14 mouse cellular contexts compared by ENCODE assay signal in genomic region chr14:31194441-31194840, GRCm38 (mm10). TPM values are rescaled to one million over a fixed set of nuclear protein-coding genes. Genes with fewer than 3 reads are reported as not detected.
DNase-seq lines count a peak whose midpoint lies in the region; ATAC-seq and TF ChIP-seq lines count a peak whose summit lies in the region.
"Had no signal": no experiment of that assay in that cellular context is flagged by ENCODE, and none has a peak within 500 bp of the region (broad histone marks: within the 10 kb centered on the region; RNA-seq: fewer than 3 reads in every experiment).

No protein-coding gene starts in this region.

- no peaks in the 10 kb centered on the region for H3K9me3 ChIP-seq in hindbrain, embryonic 14.5 days (ENCODE audit: control insufficient read depth, low read length)
- H3K9me3 ChIP-seq: embryonic facial prominence, embryonic 13.5 days; hindbrain, embryonic 10.5 days; limb, embryonic 10.5 days; liver, embryonic 12.5 days; midbrain, embryonic 13.5 days had no signal

- DNase-seq in heart, adult 2 months, result no peak
- no peak for DNase-seq in heart, postnatal 36 days
- DNase-seq in layer of hippocampus, adult 2 months (ENCODE audit: low spot score in 2 of 2), result no peak
- DNase-seq in layer of hippocampus, adult 8-10 months (ENCODE audit: low spot score in 2 of 2), result no peak
- DNase-seq in CD4-positive helper T cell, adult 2 months (ENCODE audit: low read depth, low spot score), result peak; percentile 58
- no peak for DNase-seq in hindbrain, embryonic 14.5 days (ENCODE audit: low spot score)
- DNase-seq in adrenal gland, adult 2 months, result no peak
- DNase-seq: right cerebral cortex, postnatal 4 days had no signal

- TF ChIP-seq POLR2A in heart, adult 2 months (IDR thresholded peaks at IDR 0.05; ENCODE audit: insufficient read depth, low read depth, low read length), result no peak

- TF ChIP-seq CTCF in heart, adult 2 months (IDR thresholded peaks at IDR 0.05), result no peak
- no peak for TF ChIP-seq CTCF in layer of hippocampus, adult 2 months (conservative IDR thresholded peaks at IDR 0.05)

- no peak overlapping the region for H3K4me2 ChIP-seq in hindbrain, embryonic 14.5 days (replicated peaks)
- H3K4me2 ChIP-seq: embryonic facial prominence, embryonic 13.5 days; liver, embryonic 12.5 days; midbrain, embryonic 13.5 days had no signal

- no peak overlapping the region for H3K9ac ChIP-seq in heart, adult 2 months (ENCODE audit: low read depth, low read length)
- no peak overlapping the region for H3K9ac ChIP-seq in hindbrain, embryonic 14.5 days
- H3K9ac ChIP-seq: embryonic facial prominence, embryonic 13.5 days; liver, embryonic 12.5 days; midbrain, embryonic 13.5 days had no signal

- peak overlapping the region; percentile 76 for H3K27ac ChIP-seq in heart, adult 2 months
- peak overlapping the region; percentile 84 for H3K27ac ChIP-seq in layer of hippocampus, adult 2 months
- H3K27ac ChIP-seq in hindbrain, embryonic 14.5 days, result no peak overlapping the region
- H3K27ac ChIP-seq: embryonic facial prominence, embryonic 13.5 days; hindbrain, embryonic 10.5 days; limb, embryonic 10.5 days; midbrain, embryonic 13.5 days had no signal

- WGBS in heart, adult 2 months, result 48% methylated on average over 2 of the region's 2 CpGs
- WGBS in hindbrain, embryonic 14.5 days, result 87% methylated on average over 2 of the region's 2 CpGs

- intact Hi-C loops in heart, adult 2 months (cut with DNase I), result loop anchor here (2.0 kb wide), 2 partner anchors 26 to 66 kb away; partner anchors contain the start of genes Smim4 and Stab1
- intact Hi-C loops in heart, postnatal 36 days (cut with DNase I), result loop anchor here (2.0 kb wide), 1 partner anchor 64 kb away; the partner anchor contains the start of gene Nt5dc2

- H3K36me3 ChIP-seq in heart, adult 2 months (ENCODE audit: control insufficient read depth, insufficient read depth, low read length), result peaks cover 24% of the 10 kb centered on the region
- H3K36me3 ChIP-seq in hindbrain, embryonic 14.5 days (replicated peaks; ENCODE audit: control insufficient read depth, insufficient read depth), result peaks cover 92% of the 10 kb centered on the region

- H3K4me1 ChIP-seq in heart, adult 2 months (ENCODE audit: control insufficient read depth, insufficient read depth, low read length), result peaks cover 21% of the 10 kb centered on the region
- H3K4me1 ChIP-seq in hindbrain, embryonic 14.5 days (replicated peaks; ENCODE audit: control insufficient read depth, insufficient read depth, low read length), result no peaks in the 10 kb centered on the region; the same call in 1 of the 2 replicates
- H3K4me1 ChIP-seq: hindbrain, embryonic 10.5 days; limb, embryonic 10.5 days had no signal

- ATAC-seq in inflammation-experienced regulatory T-cells, adult 6 months, result peak; percentile 50
- ATAC-seq in hindbrain, embryonic 14.5 days (ENCODE audit: low FRiP score), result no peak
- ATAC-seq: liver, embryonic 12.5 days; midbrain, embryonic 13.5 days had no signal

- H3K79me2 ChIP-seq in heart, adult 2 months (replicated peaks; ENCODE audit: control insufficient read depth, insufficient read depth, low read length), result peaks cover 2% of the 10 kb centered on the region

- TF ChIP-seq EP300 in heart, adult 2 months (IDR thresholded peaks at IDR 0.05; ENCODE audit: insufficient read depth, low read depth, low read length), result no peak

- H3K4me3 ChIP-seq in heart, adult 2 months, result peak overlapping the region; percentile 11; the same call in 1 of the 2 replicates
- H3K4me3 ChIP-seq in layer of hippocampus, adult 2 months, result no peak overlapping the region
- no peak overlapping the region for H3K4me3 ChIP-seq in hindbrain, embryonic 14.5 days (replicated peaks; ENCODE audit: low read length)
- H3K4me3 ChIP-seq: embryonic facial prominence, embryonic 13.5 days; hindbrain, embryonic 10.5 days; limb, embryonic 10.5 days; liver, embryonic 12.5 days; midbrain, embryonic 13.5 days had no signal

- H3K27me3 ChIP-seq in heart, adult 2 months (ENCODE audit: control insufficient read depth, insufficient read depth, low read length), result no peaks in the 10 kb centered on the region
- H3K27me3 ChIP-seq in hindbrain, embryonic 14.5 days (ENCODE audit: control insufficient read depth, insufficient read depth, low read length), result no peaks in the 10 kb centered on the region
- H3K27me3 ChIP-seq: embryonic facial prominence, embryonic 13.5 days; liver, embryonic 12.5 days; midbrain, embryonic 13.5 days had no signal

RNA-seq across cellular contexts. Expression of gene Tnnc1, which starts 13.7 kb away (rescaled TPM):
- total RNA-seq in heart, adult 2 months (2021), result 1,000 to 10,000 TPM; 5,084 to 5,508 TPM
- polyA plus RNA-seq in heart, adult 2 months (2012; rRNA removed), result 4,851 and 5,939 TPM in 2 replicates
- 1,000 to 10,000 TPM; 4,706 to 5,436 TPM for total RNA-seq in heart, postnatal 36 days (2021)
- 1 to 10 TPM; 2.4 to 2.9 TPM for total RNA-seq in layer of hippocampus, adult 2 months (2021)
- total RNA-seq in layer of hippocampus, adult 8-10 months (2022), result 1 to 10 TPM; 2.3 to 3.7 (median 2.9) TPM
- polyA plus RNA-seq in inflammation-experienced regulatory T-cells, adult 6 months (2017; shearing (Covaris generic)), result not detected
- polyA plus RNA-seq in hindbrain, embryonic 14.5 days (2014; fragmentation: Nextera tagmentation; extraction: Ambion mirVana), result 2.4 and 3.2 TPM in 2 replicates
- total RNA-seq in adrenal gland, adult 2 months (2021), result 1 to 10 TPM; 1.3 to 1.7 TPM
- 0.36 TPM in 1 of 2 replicates, not detected in the other for polyA plus RNA-seq in adrenal gland, adult 2 months (2012; rRNA removed)

RNA-seq across cellular contexts. Expression of gene Nisch, which starts 22.3 kb away (rescaled TPM):
- total RNA-seq in heart, adult 2 months (2021), result 100 to 1,000 TPM; 123 to 129 TPM
- 187 and 223 TPM in 2 replicates for polyA plus RNA-seq in heart, adult 2 months (2012; rRNA removed)
- total RNA-seq in heart, postnatal 36 days (2021), result 100 to 1,000 TPM; 128 to 143 TPM
- total RNA-seq in layer of hippocampus, adult 2 months (2021), result 100 to 1,000 TPM; 472 to 491 TPM
- 100 to 1,000 TPM; 432 to 530 (median 469) TPM for total RNA-seq in layer of hippocampus, adult 8-10 months (2022)
- 100 to 1,000 TPM in 2 of 3 experiments, 10 to 100 TPM in 1; 77.1 to 218 (median 164) TPM for polyA plus RNA-seq in inflammation-experienced regulatory T-cells, adult 6 months (2017; shearing (Covaris generic))
- polyA plus RNA-seq in hindbrain, embryonic 14.5 days (2014; fragmentation: Nextera tagmentation; extraction: Ambion mirVana), result 304 and 309 TPM in 2 replicates
- 100 to 1,000 TPM; 249 to 309 TPM for total RNA-seq in adrenal gland, adult 2 months (2021)
- polyA plus RNA-seq in adrenal gland, adult 2 months (2012; rRNA removed), result 412 and 462 TPM in 2 replicates

RNA-seq across cellular contexts. Expression of gene Sema3g, which starts 23.2 kb away (rescaled TPM):
- 10 to 100 TPM; 15.0 to 15.1 TPM for total RNA-seq in heart, adult 2 months (2021)
- 6.1 and 8.0 TPM in 2 replicates for polyA plus RNA-seq in heart, adult 2 months (2012; rRNA removed)
- 10 to 100 TPM; 14.2 to 18.3 TPM for total RNA-seq in heart, postnatal 36 days (2021)
- total RNA-seq in layer of hippocampus, adult 2 months (2021), result 1 to 10 TPM; 5.0 to 6.1 TPM
- 1 to 10 TPM; 4.7 to 5.9 (median 5.6) TPM for total RNA-seq in layer of hippocampus, adult 8-10 months (2022)
- polyA plus RNA-seq in inflammation-experienced regulatory T-cells, adult 6 months (2017; shearing (Covaris generic)), result not detected
- polyA plus RNA-seq in hindbrain, embryonic 14.5 days (2014; fragmentation: Nextera tagmentation; extraction: Ambion mirVana), result 0.27 and 0.32 TPM in 2 replicates
- total RNA-seq in adrenal gland, adult 2 months (2021), result 10 to 100 TPM in 1 of 2 experiments, 1 to 10 TPM in 1; 5.2 to 11.2 TPM
- 8.7 and 10.9 TPM in 2 replicates for polyA plus RNA-seq in adrenal gland, adult 2 months (2012; rRNA removed)

RNA-seq across cellular contexts. Expression of gene Stab1, which starts 26.0 kb away (rescaled TPM):
- total RNA-seq in heart, adult 2 months (2021), result 10 to 100 TPM; 64.2 to 65.0 TPM
- 77.0 and 90.8 TPM in 2 replicates for polyA plus RNA-seq in heart, adult 2 months (2012; rRNA removed)
- total RNA-seq in heart, postnatal 36 days (2021), result 10 to 100 TPM; 66.1 to 85.9 TPM
- 10 to 100 TPM; 23.2 TPM for total RNA-seq in layer of hippocampus, adult 2 months (2021)
- total RNA-seq in layer of hippocampus, adult 8-10 months (2022), result 10 to 100 TPM; 17.6 to 27.0 (median 25.1) TPM
- polyA plus RNA-seq in inflammation-experienced regulatory T-cells, adult 6 months (2017; shearing (Covaris generic)), result 1 to 10 TPM; 1.9 to 4.1 (median 2.8) TPM
- polyA plus RNA-seq in hindbrain, embryonic 14.5 days (2014; fragmentation: Nextera tagmentation; extraction: Ambion mirVana), result 17.9 and 27.6 TPM in 2 replicates
- total RNA-seq in adrenal gland, adult 2 months (2021), result 10 to 100 TPM; 55.8 to 67.6 TPM
- 80.5 and 82.1 TPM in 2 replicates for polyA plus RNA-seq in adrenal gland, adult 2 months (2012; rRNA removed)

RNA-seq across cellular contexts. Expression of gene Phf7, which starts 56.7 kb away (rescaled TPM):
- total RNA-seq in heart, adult 2 months (2021), result 1 to 10 TPM; 2.9 to 3.6 TPM
- polyA plus RNA-seq in heart, adult 2 months (2012; rRNA removed), result 3.1 and 5.7 TPM in 2 replicates
- total RNA-seq in heart, postnatal 36 days (2021), result 1 to 10 TPM; 3.8 to 4.3 TPM
- 1 to 10 TPM; 5.3 to 6.0 TPM for total RNA-seq in layer of hippocampus, adult 2 months (2021)
- total RNA-seq in layer of hippocampus, adult 8-10 months (2022), result 1 to 10 TPM; 4.5 to 5.4 (median 4.9) TPM
- 10 to 100 TPM; 11.8 to 13.2 (median 13.1) TPM for polyA plus RNA-seq in inflammation-experienced regulatory T-cells, adult 6 months (2017; shearing (Covaris generic))
- 10.4 and 10.7 TPM in 2 replicates for polyA plus RNA-seq in hindbrain, embryonic 14.5 days (2014; fragmentation: Nextera tagmentation; extraction: Ambion mirVana)
- total RNA-seq in adrenal gland, adult 2 months (2021), result 1 to 10 TPM; 6.1 to 7.3 TPM
- polyA plus RNA-seq in adrenal gland, adult 2 months (2012; rRNA removed), result 4.6 and 4.8 TPM in 2 replicates

Comparison
In these comparisons a context has a peak if more than half of its experiments do, and no peak if none do; other contexts are left out.
1. RNA of gene Tnnc1, which starts 13.7 kb away (total RNA-seq): 5,084 to 5,508 TPM in heart, adult 2 months and 4,706 to 5,436 TPM in heart, postnatal 36 days; 2.3 to 3.7 TPM in layer of hippocampus, adult 8-10 months, 2.4 to 2.9 TPM in layer of hippocampus, adult 2 months and 1.3 to 1.7 TPM in adrenal gland, adult 2 months; every median in the first group is over 1,000 times any median in the second.